Mouse (Mus musculus) testis, postnatal 14 days (tissue): ENCODE measurements around the gene Elk4.

Source experiments
- DNase-seq: peaks from one replicate; pipeline ENCODE4 v3.0.0; 2021; ENCODE audit warnings: low spot score

Gene Elk4

GRCm38 (mm10) chr1:132065475-132066172, 58.2 kb downstream of the Elk4 start:
- no peak for DNase-seq

GRCm38 (mm10) chr1:132067261-132068255, 60.2 kb downstream of the Elk4 start, which contains the start of gene Mfsd4a:
Gene Mfsd4a (minus strand): TSS chr1:132068062.
- peak; percentile 30 for DNase-seq

GRCm38 (mm10) chr1:132069436-132069835, 62.0 kb downstream of the Elk4 start:
- no peak for DNase-seq

- DNase-seq, result no peak
These were observed 63.3 kb downstream of the Elk4 start for GRCm38 (mm10) chr1:132070659-132071058.

- DNase-seq, result no peak
These were observed 68.2 kb downstream of the Elk4 start for GRCm38 (mm10) chr1:132075576-132075975.

GRCm38 (mm10) chr1:132078413-132078812, 71.0 kb downstream of the Elk4 start:
- no peak for DNase-seq
